In the genomic region with DNA sequence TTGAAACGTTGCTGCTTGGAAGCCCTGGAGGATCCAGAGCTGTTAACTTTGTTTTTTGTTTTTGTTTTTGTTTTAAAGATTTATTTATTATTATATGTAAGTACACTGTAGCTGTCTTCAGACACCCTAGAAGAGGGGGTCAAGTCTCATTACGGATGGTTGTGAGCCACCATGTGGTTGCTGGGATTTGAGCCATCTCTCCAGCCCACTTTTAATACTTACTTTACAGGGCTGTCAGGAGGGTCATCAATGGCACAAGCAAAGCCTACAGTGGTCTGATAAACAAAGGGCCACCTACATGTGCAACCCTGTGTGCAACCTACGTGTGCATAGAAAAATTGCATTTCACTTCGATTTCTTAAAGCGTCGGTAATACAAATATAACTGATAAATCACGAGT, we compare ENCODE assay signal across 8 mouse cellular contexts. TPM values are rescaled to one million over a fixed set of nuclear protein-coding genes. Genes with fewer than 3 reads are reported as not detected.
DNase-seq lines count a peak whose midpoint lies in the region; ATAC-seq and TF ChIP-seq lines count a peak whose summit lies in the region.

No protein-coding gene starts in this region.

- TF ChIP-seq CTCF in olfactory bulb, adult 2 months (IDR thresholded peaks at IDR 0.05; ENCODE audit: insufficient read depth, low read depth, low read length), result no peak

- H3K4me2 ChIP-seq in lung, embryonic 15.5 days, result peak overlapping the region; percentile 90
- peak overlapping the region; percentile 69 for H3K4me2 ChIP-seq in limb, embryonic 11.5 days (ENCODE audit: low read depth, severe bottlenecking)

- intact Hi-C loops in left cerebral cortex, postnatal 25 days (cut with DNase I), result no loop called here

- no peaks in the 10 kb centered on the region for H3K27me3 ChIP-seq in lung, embryonic 15.5 days
- 0 out of 2 replicates have a peak, but pooled peaks cover 6% of the 10 kb centered on the region for H3K27me3 ChIP-seq in forebrain, embryonic 10.5 days (ENCODE audit: poor library complexity, severe bottlenecking)
- H3K27me3 ChIP-seq in limb, embryonic 11.5 days (ENCODE audit: control insufficient read depth, insufficient read depth, low read length), result no peaks in the 10 kb centered on the region

- no peak for ATAC-seq in lung, embryonic 15.5 days (ENCODE audit: borderline replicate concordance, extremely low read depth, low FRiP score, low TSS enrichment)
- ATAC-seq in limb, embryonic 11.5 days (ENCODE audit: insufficient number of reproducible peaks, low FRiP score, low TSS enrichment, low read depth), result no peak

- peak overlapping the region; percentile 85 for H3K4me3 ChIP-seq in lung, embryonic 15.5 days
- peak overlapping the region; percentile 80 for H3K4me3 ChIP-seq in forebrain, embryonic 10.5 days
- peak overlapping the region; percentile 83 for H3K4me3 ChIP-seq in limb, embryonic 11.5 days (ENCODE audit: low read depth, low read length)
- peak overlapping the region; percentile 98 for H3K4me3 ChIP-seq in olfactory bulb, adult 2 months (ENCODE audit: insufficient read depth, low read depth, low read length)

- no peaks in the 10 kb centered on the region for H3K9me3 ChIP-seq in lung, embryonic 15.5 days
- no peaks in the 10 kb centered on the region for H3K9me3 ChIP-seq in forebrain, embryonic 10.5 days
- no peaks in the 10 kb centered on the region for H3K9me3 ChIP-seq in limb, embryonic 11.5 days (ENCODE audit: control insufficient read depth, low read length)

- H3K4me1 ChIP-seq in lung, embryonic 15.5 days, result peaks cover 7% of the 10 kb centered on the region
- peaks cover 33% of the 10 kb centered on the region for H3K4me1 ChIP-seq in forebrain, embryonic 10.5 days
- no peaks in the 10 kb centered on the region for H3K4me1 ChIP-seq in limb, embryonic 11.5 days (ENCODE audit: control insufficient read depth, insufficient read depth, low read length)
- peaks cover 2% of the 10 kb centered on the region; the same call in 1 of the 2 replicates for H3K4me1 ChIP-seq in olfactory bulb, adult 2 months (ENCODE audit: control insufficient read depth, insufficient read depth, low read length)

- H3K27ac ChIP-seq in lung, embryonic 15.5 days, result peak overlapping the region; percentile 92
- H3K27ac ChIP-seq in forebrain, embryonic 10.5 days, result peak overlapping the region; percentile 91
- no peak overlapping the region for H3K27ac ChIP-seq in limb, embryonic 11.5 days (replicated peaks; ENCODE audit: low read depth, low read length)
- H3K27ac ChIP-seq in olfactory bulb, adult 2 months (ENCODE audit: insufficient read depth, low read depth, low read length), result no peak overlapping the region

- DNase-seq in lung, postnatal 4 days, result no peak
- DNase-seq in forebrain, embryonic 10.5 days (ENCODE audit: extremely low spot score, low spot score), result no peak
- DNase-seq in limb, embryonic 11.5 days (ENCODE audit: low spot score), result no peak
- no peak for DNase-seq in left cerebral cortex, postnatal 25 days (ENCODE audit: low spot score in 2 of 2)
- no peak for DNase-seq in urinary bladder, postnatal 14 days (ENCODE audit: low spot score)
- DNase-seq in thymus, postnatal 14 days, result no peak

- 31% methylated on average over 7 of the region's 7 CpGs for WGBS in lung, embryonic 15.5 days
- 50% methylated on average over 7 of the region's 7 CpGs for WGBS in forebrain, embryonic 10.5 days
- 48% methylated on average over 7 of the region's 7 CpGs for WGBS in limb, embryonic 11.5 days
- WGBS in olfactory bulb, adult 2 months, result 40% methylated on average over 7 of the region's 7 CpGs

- peak overlapping the region; percentile 79 for H3K9ac ChIP-seq in lung, embryonic 15.5 days
- peak overlapping the region; percentile 83 for H3K9ac ChIP-seq in limb, embryonic 11.5 days (ENCODE audit: low read length)

- no peaks in the 10 kb centered on the region for H3K36me3 ChIP-seq in lung, embryonic 15.5 days
- H3K36me3 ChIP-seq in forebrain, embryonic 10.5 days (replicated peaks), result no peaks in the 10 kb centered on the region
- no peaks in the 10 kb centered on the region for H3K36me3 ChIP-seq in limb, embryonic 11.5 days (ENCODE audit: control insufficient read depth, insufficient read depth, low read length)

- no peak for TF ChIP-seq POLR2A in olfactory bulb, adult 2 months (IDR thresholded peaks at IDR 0.05; ENCODE audit: insufficient read depth, low read depth, low read length)

RNA-seq across cellular contexts. Expression of gene Zkscan6, which starts 0.6 kb away (rescaled TPM):
- 15.5 and 15.8 TPM in 2 replicates for polyA plus RNA-seq in lung, embryonic 15.5 days (2015; fragmentation: Nextera tagmentation; extraction: Ambion mirVana)
- polyA plus RNA-seq in forebrain, embryonic 10.5 days (2016; fragmentation: Nextera tagmentation; extraction: Ambion mirVana), result 11.5 and 11.6 TPM in 2 replicates
- 9.7 and 10.1 TPM in 2 replicates for polyA plus RNA-seq in limb, embryonic 11.5 days (2014; fragmentation: Nextera tagmentation; extraction: Ambion mirVana)
- polyA plus RNA-seq in olfactory bulb, adult 2 months (2012; ENCODE audit: insufficient read depth, insufficient read length, low replicate concordance, missing spikeins), result not detected in 2 replicates
- 10 to 100 TPM; 12.6 to 13.0 TPM for total RNA-seq in left cerebral cortex, postnatal 25 days (2021)

RNA-seq across cellular contexts. Expression of gene Map2k4, which starts 19.5 kb away (rescaled TPM):
- polyA plus RNA-seq in lung, embryonic 15.5 days (2015; fragmentation: Nextera tagmentation; extraction: Ambion mirVana), result 59.4 and 61.0 TPM in 2 replicates
- 65.8 and 67.8 TPM in 2 replicates for polyA plus RNA-seq in forebrain, embryonic 10.5 days (2016; fragmentation: Nextera tagmentation; extraction: Ambion mirVana)
- polyA plus RNA-seq in limb, embryonic 11.5 days (2014; fragmentation: Nextera tagmentation; extraction: Ambion mirVana), result 86.6 and 88.5 TPM in 2 replicates
- polyA plus RNA-seq in olfactory bulb, adult 2 months (2012; ENCODE audit: insufficient read depth, insufficient read length, low replicate concordance, missing spikeins), result not detected in 2 replicates
- 100 to 1,000 TPM; 192 to 196 TPM for total RNA-seq in left cerebral cortex, postnatal 25 days (2021)

Comparison
In these comparisons a context has a peak if more than half of its experiments do, and no peak if none do; other contexts are left out.
1. H3K27ac ChIP-seq: peak in lung, embryonic 15.5 days (single experiment) and forebrain, embryonic 10.5 days (single experiment); none in limb, embryonic 11.5 days (single experiment) and olfactory bulb, adult 2 months (single experiment).
2. RNA of gene Zkscan6, which starts 0.6 kb away (polyA plus RNA-seq): 15.5 to 15.8 TPM in lung, embryonic 15.5 days, 11.5 to 11.6 TPM in forebrain, embryonic 10.5 days and 9.7 to 10.1 TPM in limb, embryonic 11.5 days; not detected in olfactory bulb, adult 2 months; every median in the first group is over 10 times any median in the second.
3. Peak in every context shown above with its lines, with median percentiles within 50 percentile points of each other: H3K4me3 ChIP-seq.